Mouse (Mus musculus): Measurements from ENCODE around the gene Doc2g.
"Not testable (repeated sequence)": the region's sequence is repeated elsewhere in the genome, so short reads cannot be mapped to it uniquely, and the experiment has no call there.

Gene Doc2g

GRCm38 (mm10) chr19:4003112-4003511, at the start of gene Doc2g:
Doc2g (plus strand) TSS chr19:4003313.
- DNase-seq (ENCODE audit: low spot score in 2 of 2) = no peak

GRCm38 (mm10) chr19:3955033-3955432, 48.1 kb upstream of the Doc2g start:
- no peak for DNase-seq (ENCODE audit: low spot score in 2 of 2)

GRCm38 (mm10) chr19:3955804-3956203, 47.3 kb upstream of the Doc2g start:
- no peak for DNase-seq (ENCODE audit: low spot score in 2 of 2)

- not testable (repeated sequence) for DNase-seq (ENCODE audit: low spot score in 2 of 2)
These were observed 45.6 kb upstream of the Doc2g start for GRCm38 (mm10) chr19:3957296-3958036.

GRCm38 (mm10) chr19:3958470-3958869, 44.6 kb upstream of the Doc2g start, which contains the start of gene Aldh3b3:
Aldh3b3 (plus strand) TSS chr19:3958645.
- DNase-seq (ENCODE audit: low spot score in 2 of 2) = no peak

GRCm38 (mm10) chr19:3959030-3959429, 44.1 kb upstream of the Doc2g start:
- no peak for DNase-seq (ENCODE audit: low spot score in 2 of 2)

GRCm38 (mm10) chr19:3960211-3960610, 42.9 kb upstream of the Doc2g start:
- no peak for DNase-seq (ENCODE audit: low spot score in 2 of 2)

- not testable (repeated sequence) for DNase-seq (ENCODE audit: low spot score in 2 of 2)
These were observed 41.3 kb upstream of the Doc2g start for GRCm38 (mm10) chr19:3961805-3962204.

GRCm38 (mm10) chr19:3962469-3962868, 40.6 kb upstream of the Doc2g start:
- no peak for DNase-seq (ENCODE audit: low spot score in 2 of 2)

GRCm38 (mm10) chr19:3964030-3964429, 39.1 kb upstream of the Doc2g start:
- DNase-seq (ENCODE audit: low spot score in 2 of 2) = no peak

- DNase-seq (ENCODE audit: low spot score in 2 of 2) = no peak
These were observed 36.6 kb upstream of the Doc2g start for GRCm38 (mm10) chr19:3966330-3967075.

GRCm38 (mm10) chr19:3967258-3967657, 35.9 kb upstream of the Doc2g start:
- no peak for DNase-seq (ENCODE audit: low spot score in 2 of 2)

GRCm38 (mm10) chr19:3972229-3972628, 30.9 kb upstream of the Doc2g start, which contains the start of gene Aldh3b2:
Aldh3b2 (plus strand) TSS chr19:3972328.
- peak; percentile 15 to 16 for DNase-seq (ENCODE audit: low spot score in 2 of 2)

GRCm38 (mm10) chr19:3974608-3975007, 28.5 kb upstream of the Doc2g start:
- DNase-seq (ENCODE audit: low spot score in 2 of 2) = not testable (repeated sequence)

- no peak for DNase-seq (ENCODE audit: low spot score in 2 of 2)
These were observed 27.2 kb upstream of the Doc2g start for GRCm38 (mm10) chr19:3975866-3976265.

GRCm38 (mm10) chr19:3980309-3980708, 22.8 kb upstream of the Doc2g start:
- DNase-seq (ENCODE audit: low spot score in 2 of 2) = peak; percentile 48 to 76

GRCm38 (mm10) chr19:3980917-3981316, 22.2 kb upstream of the Doc2g start:
- DNase-seq (ENCODE audit: low spot score in 2 of 2) = no peak

- no peak for DNase-seq (ENCODE audit: low spot score in 2 of 2)
These were observed 19.4 kb upstream of the Doc2g start for GRCm38 (mm10) chr19:3983527-3984200.

GRCm38 (mm10) chr19:3985261-3985681, 17.8 kb upstream of the Doc2g start:
- no peak for DNase-seq (ENCODE audit: low spot score in 2 of 2)

GRCm38 (mm10) chr19:3986334-3986733, 16.8 kb upstream of the Doc2g start, which contains the start of gene Acy3:
Acy3 (plus strand) TSS chr19:3986570.
- peak in 1 of 2 experiments; percentile 34 for DNase-seq (ENCODE audit: low spot score in 2 of 2)

GRCm38 (mm10) chr19:3988066-3988465, 15.0 kb upstream of the Doc2g start:
- DNase-seq (ENCODE audit: low spot score in 2 of 2) = no peak

- no peak for DNase-seq (ENCODE audit: low spot score in 2 of 2)
These were observed 14.4 kb upstream of the Doc2g start for GRCm38 (mm10) chr19:3988750-3989149.

Measured in spleen, postnatal 14 days (tissue).